Mouse (Mus musculus) liver, postnatal 0 days (tissue): Measurements from ENCODE around the gene Pdzrn3.

Experiments
- CTCF ChIP-seq: sonication (generic); IDR thresholded peaks from 2 replicates; pipeline ENCODE4 v1.5.1; 2016; ENCODE audit warnings: antibody characterized with exemption, low read depth
- EP300 ChIP-seq: IDR thresholded peaks from 2 replicates; pipeline ENCODE4 v1.6.1; 2016; ENCODE audit warnings: antibody characterized with exemption, low read depth, mild to moderate bottlenecking

GRCm38 (mm10) chr6:101194386-101194925 is 183.2 kb downstream of the Pdzrn3 start:
- TF ChIP-seq EP300, result no peak
- TF ChIP-seq CTCF, result no peak
